8 mouse cellular contexts compared by ENCODE assay signal in genomic region chr5:72817523-72818091, GRCm38 (mm10). TPM values are rescaled to one million over a fixed set of nuclear protein-coding genes. Genes with fewer than 3 reads are reported as not detected.
DNase-seq lines count a peak whose midpoint lies in the region; ATAC-seq and TF ChIP-seq lines count a peak whose summit lies in the region.
"Had no signal": no experiment of that assay in that cellular context is flagged by ENCODE, and none has a peak within 500 bp of the region (broad histone marks: within the 10 kb centered on the region; RNA-seq: fewer than 3 reads in every experiment).

No protein-coding gene starts in this region.

- 0 out of 2 replicates have a peak, but pooled peaks cover 4% of the 10 kb centered on the region for H3K4me1 ChIP-seq in forebrain, postnatal 0 days (ENCODE audit: insufficient read depth)
- peaks cover 14% of the 10 kb centered on the region for H3K4me1 ChIP-seq in liver, embryonic 15.5 days (replicated peaks)
- peaks cover 42% of the 10 kb centered on the region for H3K4me1 ChIP-seq in spleen, adult 2 months (ENCODE audit: control insufficient read depth, insufficient read depth, insufficient read length)

- peak; percentile 25 for DNase-seq in spleen, adult 12 weeks (ENCODE audit: low spot score)
- no peak for DNase-seq in spleen, postnatal 4 days (ENCODE audit: low spot score in 2 of 2)
- peak; percentile 51 for DNase-seq in forebrain, postnatal 0 days
- DNase-seq in spleen, adult 2 months (ENCODE audit: low read depth in 1 of 2, low spot score in 2 of 2): peak in 1 of 2 experiments; percentile 56
- DNase-seq in frontal cortex, postnatal 25 days (ENCODE audit: low spot score in 2 of 2): no peak
- no peak for DNase-seq in c-Kit-positive CD71-positive TER-119-positive erythroid progenitor cells, embryonic 14.5 days (ENCODE audit: low spot score)

- TF ChIP-seq CTCF in forebrain, postnatal 0 days (IDR thresholded peaks at IDR 0.05; ENCODE audit: low read depth): no peak
- no peak for TF ChIP-seq CTCF in spleen, adult 2 months (IDR thresholded peaks at IDR 0.05; ENCODE audit: extremely low read depth, insufficient read depth, insufficient read length, insufficient replicate concordance)

- no peak for TF ChIP-seq POLR2A in spleen, adult 2 months (IDR thresholded peaks at IDR 0.05; ENCODE audit: low read depth, low read length)

- peak; percentile 46; the same call in 1 of the 2 replicates for ATAC-seq in forebrain, postnatal 0 days
- ATAC-seq in liver, embryonic 15.5 days (ENCODE audit: insufficient read depth): no peak; the same call in 1 of the 2 replicates

- H3K4me3 ChIP-seq in forebrain, postnatal 0 days (ENCODE audit: low read depth, low read length): no peak overlapping the region
- H3K4me3 ChIP-seq in liver, embryonic 15.5 days (replicated peaks): no peak overlapping the region
- no peak overlapping the region for H3K4me3 ChIP-seq in spleen, adult 2 months (ENCODE audit: extremely low read depth, insufficient read depth, insufficient read length)
- H3K4me3 ChIP-seq: embryonic facial prominence, embryonic 13.5 days had no signal

- no peaks in the 10 kb centered on the region for H3K9me3 ChIP-seq in forebrain, postnatal 0 days (ENCODE audit: low read length)
- H3K9me3 ChIP-seq in liver, embryonic 15.5 days (replicated peaks): no peaks in the 10 kb centered on the region
- H3K9me3 ChIP-seq: embryonic facial prominence, embryonic 13.5 days had no signal

- no peaks in the 10 kb centered on the region for H3K27me3 ChIP-seq in forebrain, postnatal 0 days (ENCODE audit: insufficient read depth, low read length)
- no peaks in the 10 kb centered on the region for H3K27me3 ChIP-seq in liver, embryonic 15.5 days
- H3K27me3 ChIP-seq in spleen, adult 2 months (ENCODE audit: control insufficient read depth, insufficient read depth, low read length): no peaks in the 10 kb centered on the region
- H3K27me3 ChIP-seq: embryonic facial prominence, embryonic 13.5 days had no signal

- no peak overlapping the region for H3K9ac ChIP-seq in forebrain, postnatal 0 days
- no peak overlapping the region for H3K9ac ChIP-seq in liver, embryonic 15.5 days
- H3K9ac ChIP-seq: embryonic facial prominence, embryonic 13.5 days had no signal

- no peak overlapping the region for H3K4me2 ChIP-seq in forebrain, postnatal 0 days (ENCODE audit: low read depth)
- H3K4me2 ChIP-seq in liver, embryonic 15.5 days: peak overlapping the region; percentile 25
- H3K4me2 ChIP-seq: embryonic facial prominence, embryonic 13.5 days had no signal

- 36% methylated on average over 10 of the region's 10 CpGs for WGBS in forebrain, postnatal 0 days
- WGBS in liver, embryonic 15.5 days (ENCODE audit: insufficient replicate concordance): 9% methylated on average over 10 of the region's 10 CpGs
- 8% methylated on average over 10 of the region's 10 CpGs for WGBS in spleen, adult 2 months

- peak overlapping the region; percentile 47; the same call in 1 of the 2 replicates for H3K27ac ChIP-seq in forebrain, postnatal 0 days (ENCODE audit: low read depth, low read length)
- H3K27ac ChIP-seq in liver, embryonic 15.5 days (replicated peaks): no peak overlapping the region; the same call in 1 of the 2 replicates
- H3K27ac ChIP-seq in spleen, adult 2 months (ENCODE audit: insufficient read depth, low read length): peak overlapping the region; percentile 79
- H3K27ac ChIP-seq: embryonic facial prominence, embryonic 13.5 days had no signal

- no peaks in the 10 kb centered on the region for H3K36me3 ChIP-seq in forebrain, postnatal 0 days (ENCODE audit: insufficient read depth)
- no peaks in the 10 kb centered on the region for H3K36me3 ChIP-seq in liver, embryonic 15.5 days (replicated peaks)
- H3K36me3 ChIP-seq in spleen, adult 2 months (ENCODE audit: control insufficient read depth, insufficient read depth, low read length): peaks cover 8% of the 10 kb centered on the region
- H3K36me3 ChIP-seq: embryonic facial prominence, embryonic 13.5 days had no signal

RNA-seq across cellular contexts. Expression of gene Tec, which starts 50.7 kb away (rescaled TPM):
- total RNA-seq in forebrain, postnatal 0 days (2014; rRNA removed): 4.0 and 6.9 TPM in 2 replicates
- 2.1 and 2.5 TPM in 2 replicates for polyA plus RNA-seq in forebrain, postnatal 0 days (2015; fragmentation: Nextera tagmentation; extraction: Ambion mirVana)
- polyA plus RNA-seq in liver, embryonic 15.5 days (2015; fragmentation: Nextera tagmentation; extraction: Ambion mirVana): 3.5 and 5.3 TPM in 2 replicates
- 12.2 and 12.5 TPM in 2 replicates for polyA plus RNA-seq in spleen, adult 2 months (2012; rRNA removed)

Comparison
In these comparisons a context has a peak if more than half of its experiments do, and no peak if none do; other contexts are left out.
1. DNase-seq: peak in spleen, adult 12 weeks (single experiment) and forebrain, postnatal 0 days (single experiment); none in spleen, postnatal 4 days (0 of 2), frontal cortex, postnatal 25 days (0 of 2) and c-Kit-positive CD71-positive TER-119-positive erythroid progenitor cells, embryonic 14.5 days (single experiment).